Mouse (Mus musculus) cerebellum, adult 9-11 months (tissue): ENCODE results near the gene Ift46.
A peak's percentile ranks its signal among the peaks of the same experiment; 100 is the strongest.

ENCODE experiments used
- DNase-seq: peaks from one replicate; pipeline ENCODE4 v3.0.0; 2022

Ift46 gene

DNA sequence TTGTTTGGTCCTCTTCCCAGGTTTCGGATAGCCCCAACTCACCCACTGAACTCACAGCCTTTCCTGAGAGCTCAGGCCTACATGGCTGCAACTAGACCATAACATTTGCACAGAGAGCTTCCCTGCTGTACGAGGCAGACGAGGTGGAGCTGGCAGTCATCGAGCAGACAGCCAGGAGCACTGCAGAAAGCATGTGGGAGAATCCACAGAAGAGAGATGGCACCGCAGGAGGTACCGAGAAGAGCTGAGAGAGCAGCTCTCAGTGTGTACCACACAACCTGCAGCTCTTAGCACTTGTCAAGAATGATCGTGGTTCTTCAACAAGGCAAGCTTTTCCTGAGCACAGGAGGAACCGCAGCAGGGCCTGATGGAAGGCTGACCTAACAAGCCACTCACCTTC lies 46.5 kb downstream of the Ift46 start:
- no peak for DNase-seq

DNA sequence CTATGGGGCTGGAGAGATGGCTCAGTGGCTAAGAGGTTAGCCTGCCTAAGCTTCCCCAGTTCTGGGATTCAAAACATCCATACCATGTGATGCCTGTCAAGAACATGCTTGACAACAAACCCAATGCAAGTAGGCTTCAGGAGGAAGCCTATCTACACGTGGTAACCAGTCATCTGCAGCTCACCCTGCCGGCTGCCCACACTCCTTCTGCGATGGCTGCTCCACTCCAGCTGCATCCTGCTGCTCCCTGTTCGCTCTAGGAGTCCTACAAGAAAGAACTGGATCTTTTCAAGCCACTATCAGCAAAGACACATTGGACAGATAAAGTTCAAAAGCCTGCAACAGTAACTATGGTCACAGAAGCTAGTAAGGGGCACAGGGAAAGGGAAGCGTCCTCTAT lies 49.8 kb downstream of the Ift46 start:
- no peak for DNase-seq

DNA sequence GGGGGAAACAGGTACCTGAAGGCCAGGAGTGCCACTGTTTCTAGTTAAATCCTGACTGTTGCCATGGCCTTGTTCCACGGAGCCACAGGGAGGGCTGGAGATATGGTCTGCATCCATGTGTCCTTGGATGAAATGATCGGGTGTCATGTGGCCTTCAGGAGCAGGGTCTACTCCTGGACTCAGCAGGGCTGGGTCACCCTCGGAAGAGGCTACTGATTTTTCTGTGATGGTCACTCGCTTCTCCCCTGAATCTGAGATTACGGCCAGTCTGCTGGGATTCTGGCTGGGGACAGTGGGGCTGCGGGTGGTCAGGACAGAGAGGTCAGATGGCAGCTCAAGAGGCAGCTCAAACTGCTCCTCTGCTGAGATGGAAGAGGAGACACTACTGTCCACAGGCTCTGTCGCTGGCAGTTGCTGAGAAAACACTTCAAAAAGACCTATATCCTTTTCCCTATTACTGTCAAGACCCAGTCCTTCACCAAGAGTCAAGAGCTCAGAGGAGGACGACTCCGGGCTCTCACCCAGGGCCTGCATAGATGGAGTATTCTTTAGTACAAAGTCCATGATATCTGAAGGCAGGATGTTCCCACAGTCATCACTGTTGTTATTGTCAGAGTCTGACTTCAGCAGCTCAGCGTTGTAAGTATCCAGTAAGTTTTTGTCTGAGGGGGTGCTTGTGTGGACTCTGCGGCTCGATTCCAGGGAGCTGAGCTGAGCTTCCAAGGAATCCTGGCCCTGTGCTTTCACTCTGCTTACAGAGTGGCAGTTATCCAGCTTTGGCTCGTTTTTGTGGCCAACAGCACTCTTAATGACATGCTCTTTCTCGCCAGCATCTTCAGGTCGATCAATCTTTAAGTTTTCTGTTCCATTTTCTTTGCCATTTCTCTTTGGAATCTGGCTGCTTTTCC lies 52.5 kb downstream of the Ift46 start:
- DNase-seq = no peak

DNA sequence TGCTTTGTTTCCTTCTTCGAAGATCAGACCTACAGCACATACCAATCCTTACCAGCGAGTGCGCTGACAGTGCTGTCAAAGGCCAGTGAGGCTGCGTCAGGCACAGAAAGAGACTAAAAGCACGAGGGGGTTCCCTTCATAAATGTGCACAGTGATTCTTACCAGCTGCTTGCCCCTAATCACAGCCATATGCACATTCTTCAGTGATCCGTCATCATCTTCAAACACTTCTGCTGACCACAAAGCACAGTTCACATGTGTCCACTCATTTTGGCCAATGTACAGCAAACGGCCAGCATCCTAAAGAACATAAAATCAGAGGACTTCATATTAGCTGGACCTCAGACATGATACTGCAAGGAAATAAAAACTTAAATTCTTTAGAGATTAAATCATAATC lies 59.0 kb downstream of the Ift46 start:
- DNase-seq = no peak

DNA sequence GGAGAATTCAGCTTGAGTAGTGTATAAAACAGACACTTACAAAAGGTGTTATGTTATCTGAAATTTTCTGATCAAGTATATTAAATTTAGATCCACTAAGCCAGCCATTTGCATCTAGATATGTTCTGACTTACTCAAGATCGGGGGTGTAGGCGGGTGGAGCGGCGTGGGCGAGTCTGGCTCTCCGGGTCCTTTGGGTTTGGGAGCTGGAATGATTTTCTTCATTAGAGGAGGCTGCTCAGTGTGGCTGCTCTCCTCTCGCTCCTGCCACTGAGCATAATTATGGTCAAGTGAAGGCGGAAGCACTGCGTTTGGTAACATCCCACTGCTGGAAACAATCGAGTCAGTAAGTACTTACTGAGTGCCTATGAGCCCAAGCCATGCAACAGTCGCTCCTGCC lies 61.2 kb downstream of the Ift46 start:
- no peak for DNase-seq

DNA sequence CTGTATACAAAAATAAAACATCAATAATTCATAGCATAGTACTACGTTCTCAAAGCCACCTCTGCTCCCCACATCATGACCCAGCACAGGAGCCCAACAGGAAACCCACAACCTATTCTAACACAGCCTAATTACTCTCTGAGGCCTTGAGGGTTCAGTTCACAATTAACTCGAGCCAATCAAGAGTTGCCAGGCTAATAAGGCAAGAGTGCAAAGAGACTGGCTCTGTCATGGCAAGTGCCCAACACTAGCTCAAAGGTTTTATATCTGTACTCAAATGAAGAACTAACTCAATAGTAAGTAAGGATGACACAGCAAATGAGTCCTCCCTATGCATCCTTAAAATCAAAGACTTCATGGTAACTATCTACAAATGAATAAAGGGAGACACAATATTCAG lies 62.8 kb downstream of the Ift46 start:
- no peak for DNase-seq

DNA sequence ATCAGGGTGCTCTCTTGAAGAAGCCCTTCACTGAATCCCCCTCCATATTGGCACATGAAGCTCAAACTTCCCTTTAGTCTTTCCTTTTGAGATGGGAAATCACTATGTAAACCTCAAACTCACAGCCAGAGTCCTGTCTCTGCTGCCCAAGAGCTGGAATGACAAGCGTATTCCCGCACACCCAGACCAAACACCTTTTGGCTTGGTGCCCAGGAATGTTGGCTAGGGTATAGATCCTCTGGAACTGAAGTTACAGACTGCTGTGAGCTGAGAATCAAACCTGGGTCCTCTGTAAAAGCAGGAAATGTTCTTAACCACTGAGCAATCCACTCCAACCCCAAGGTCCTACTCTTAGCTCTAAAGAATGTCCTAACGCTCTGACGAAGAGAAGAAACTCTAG lies 64.6 kb downstream of the Ift46 start:
- DNase-seq = no peak

DNA sequence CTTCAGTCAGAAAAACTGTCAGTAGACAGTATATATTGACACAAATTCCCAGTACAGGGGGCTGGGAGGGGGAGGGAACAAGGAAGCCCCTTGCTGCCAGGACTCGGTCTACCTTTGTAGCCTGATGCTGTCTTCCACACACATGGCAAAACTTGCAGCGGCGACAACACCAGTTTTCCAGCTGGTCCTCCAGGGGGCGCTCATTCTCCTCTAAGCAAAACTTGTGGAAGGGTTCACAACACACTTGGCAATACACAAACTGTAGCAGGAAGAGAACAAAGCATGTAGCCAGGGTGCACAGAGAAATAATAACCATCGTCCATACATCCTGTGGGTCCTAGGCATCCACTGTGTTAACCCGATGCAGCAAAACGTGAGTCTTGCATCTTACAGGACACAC lies 68.7 kb downstream of the Ift46 start:
- peak; percentile 70 for DNase-seq

DNA sequence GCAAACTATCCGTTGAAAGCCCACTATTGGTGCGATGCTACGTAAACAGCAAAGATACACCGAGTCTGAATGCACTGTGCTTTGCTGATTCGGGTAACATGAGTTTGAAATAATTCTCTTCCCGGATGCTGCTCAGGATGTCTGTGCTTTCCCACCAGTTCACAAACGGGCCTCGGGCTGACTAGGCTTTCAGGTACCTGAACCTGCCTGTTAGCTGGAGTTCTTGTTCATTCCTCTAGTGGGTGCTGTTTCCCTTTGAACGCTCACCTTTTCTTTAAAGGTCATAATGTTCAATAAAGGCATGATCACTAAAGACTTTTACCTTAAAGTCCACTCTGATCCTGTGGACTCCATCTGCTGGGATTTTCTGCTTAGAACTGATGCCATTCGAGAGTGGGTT lies 73.5 kb downstream of the Ift46 start:
- no peak for DNase-seq
